Mouse (Mus musculus): ENCODE data around the gene Wwox. TPM values are rescaled to one million over a fixed set of nuclear protein-coding genes. Genes with fewer than 3 reads are reported as not detected.

Gene Wwox
- total RNA-seq, 2 experiments from 2014 or later = 28.8 to 30.2 TPM

DNA sequence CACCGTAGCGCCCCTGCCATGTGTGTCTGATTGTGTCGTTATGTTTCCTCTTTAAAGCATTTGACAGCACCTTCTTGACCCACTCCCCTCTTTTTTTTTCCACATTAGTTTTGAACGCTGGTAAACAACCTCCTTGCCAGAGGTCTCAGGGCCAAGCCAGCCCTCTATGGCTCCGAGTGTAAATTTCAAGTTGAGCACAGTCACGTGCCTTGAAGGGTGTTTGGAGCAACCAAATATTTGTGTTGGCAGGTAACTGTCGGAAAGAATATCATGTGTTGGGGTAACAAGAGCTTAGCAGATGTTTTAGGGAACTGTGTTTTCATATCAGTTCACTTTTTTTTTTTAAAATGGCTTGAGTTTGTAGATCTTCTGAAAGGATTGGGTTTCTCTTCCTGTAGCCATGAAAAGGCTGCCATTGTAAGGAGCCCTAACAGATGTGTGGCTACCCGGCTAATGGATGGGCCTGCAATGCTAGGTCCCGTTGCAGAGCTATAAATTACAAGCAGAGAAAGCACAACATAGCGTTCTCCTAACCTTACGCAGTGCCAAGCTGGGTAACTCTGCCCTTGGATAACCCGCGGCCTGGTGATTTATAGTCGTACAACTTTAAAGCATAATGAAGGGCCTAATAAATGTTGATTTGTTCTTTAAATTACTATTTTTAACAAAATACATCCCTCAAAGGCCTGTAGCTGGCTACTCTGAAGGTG, 277.2 kb downstream of the Wwox start:
- DNase-seq (ENCODE audit: low spot score in 2 of 2) = no peak

GRCm38 (mm10) chr8:114718821-114719220, 279.4 kb downstream of the Wwox start:
- no peak for DNase-seq (ENCODE audit: low spot score in 2 of 2)

- no peak for DNase-seq (ENCODE audit: low spot score in 2 of 2)
Observed at GRCm38 (mm10) chr8:114722611-114723010, 283.2 kb downstream of the Wwox start.

DNA sequence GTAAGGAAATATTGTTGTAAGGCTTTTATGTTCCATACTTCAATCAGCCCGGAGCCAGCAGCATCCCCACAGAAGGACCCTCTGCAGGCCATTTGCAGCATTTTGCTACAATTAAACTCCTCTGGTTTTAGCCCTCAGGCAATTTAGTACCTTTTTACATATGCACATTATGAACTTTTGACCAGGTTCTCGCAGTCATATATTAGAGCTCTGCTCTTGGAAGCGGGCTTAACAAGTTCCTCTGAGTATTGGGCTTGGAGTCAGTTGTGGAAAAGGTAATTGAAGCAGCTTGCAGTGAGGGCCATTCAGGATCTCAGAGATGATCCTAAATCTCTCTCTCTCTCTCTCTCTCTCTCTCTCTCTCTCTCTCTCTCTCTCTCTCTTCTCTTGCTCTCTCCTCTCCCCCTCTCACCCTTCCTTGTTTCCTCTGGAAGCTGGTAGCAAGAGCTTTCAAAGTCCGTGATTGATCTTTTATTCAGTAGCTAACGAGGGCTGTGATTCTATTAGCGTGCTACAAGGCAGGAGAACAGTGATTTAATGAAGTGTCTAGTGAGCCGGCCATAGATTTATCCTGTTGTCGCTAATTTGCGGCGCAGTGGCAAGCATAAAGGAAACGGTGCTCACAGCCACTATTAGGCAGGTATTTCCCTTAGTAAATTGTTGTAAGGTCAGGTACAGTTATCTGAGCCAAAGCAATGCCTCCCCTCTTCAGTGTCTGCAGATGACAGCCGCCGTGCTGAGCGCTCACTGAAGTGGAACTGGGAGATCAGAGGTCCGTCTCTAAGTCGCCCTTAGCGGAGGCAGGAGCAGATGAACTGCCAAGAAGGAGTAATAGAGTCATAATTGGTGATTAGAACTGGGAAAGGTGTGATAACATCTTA, 292.0 kb downstream of the Wwox start:
- DNase-seq (ENCODE audit: low spot score in 2 of 2) = no peak

DNA sequence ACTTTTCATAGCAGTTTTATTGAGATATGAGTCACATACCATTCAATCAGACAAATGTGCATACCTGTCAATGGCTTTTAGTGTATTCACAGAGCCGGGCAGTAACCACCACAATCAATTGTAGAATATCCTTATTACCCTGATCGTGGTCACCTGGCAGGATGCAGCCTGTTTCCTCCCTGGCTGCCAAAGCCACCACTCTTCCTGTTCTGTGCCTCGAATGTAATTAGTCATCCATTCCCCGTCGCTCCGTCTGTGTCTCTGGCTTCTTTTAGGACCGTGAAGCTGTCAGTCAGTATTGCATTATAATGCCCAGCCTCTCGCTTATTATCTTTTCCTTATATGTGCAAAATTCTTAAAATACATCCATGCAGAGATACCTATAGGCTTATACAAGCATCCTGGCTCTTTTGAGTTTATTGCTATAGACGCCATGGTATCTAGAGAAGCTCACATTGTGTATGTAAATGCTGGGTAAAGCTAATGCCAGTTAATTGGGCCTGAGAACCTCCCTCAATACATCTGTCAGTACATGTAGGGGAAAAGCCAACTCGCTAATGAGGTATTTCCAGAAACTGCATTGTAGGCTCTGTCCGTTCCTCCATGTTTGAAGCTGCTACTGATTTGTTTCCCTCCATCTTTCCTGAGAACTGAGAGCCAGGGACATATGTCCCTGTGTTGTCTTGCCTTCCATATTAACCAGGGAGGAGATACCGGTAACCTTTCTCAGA, 303.9 kb downstream of the Wwox start:
- DNase-seq (ENCODE audit: low spot score in 2 of 2) = no peak

DNA sequence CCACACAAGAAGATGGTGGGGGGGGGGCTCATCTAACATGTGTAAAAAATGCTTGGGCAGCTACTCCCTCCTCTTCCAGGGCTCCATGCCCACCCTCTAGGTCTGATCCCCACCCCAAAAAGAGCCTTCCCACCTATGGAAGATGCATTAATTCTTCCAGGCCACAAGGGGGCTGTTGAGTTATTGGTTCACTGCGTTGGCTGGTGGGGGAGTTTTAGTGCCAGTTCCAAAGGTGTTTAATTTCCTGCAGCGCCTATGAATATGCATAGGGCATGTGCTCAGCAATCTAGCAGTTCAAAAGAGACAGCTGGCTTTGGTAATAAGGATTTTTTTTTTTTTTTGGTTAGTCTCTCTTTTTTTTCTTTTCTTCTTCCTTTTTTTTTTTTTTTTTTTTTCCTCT, 306.9 kb downstream of the Wwox start:
- no peak for DNase-seq (ENCODE audit: low spot score in 2 of 2)

DNA sequence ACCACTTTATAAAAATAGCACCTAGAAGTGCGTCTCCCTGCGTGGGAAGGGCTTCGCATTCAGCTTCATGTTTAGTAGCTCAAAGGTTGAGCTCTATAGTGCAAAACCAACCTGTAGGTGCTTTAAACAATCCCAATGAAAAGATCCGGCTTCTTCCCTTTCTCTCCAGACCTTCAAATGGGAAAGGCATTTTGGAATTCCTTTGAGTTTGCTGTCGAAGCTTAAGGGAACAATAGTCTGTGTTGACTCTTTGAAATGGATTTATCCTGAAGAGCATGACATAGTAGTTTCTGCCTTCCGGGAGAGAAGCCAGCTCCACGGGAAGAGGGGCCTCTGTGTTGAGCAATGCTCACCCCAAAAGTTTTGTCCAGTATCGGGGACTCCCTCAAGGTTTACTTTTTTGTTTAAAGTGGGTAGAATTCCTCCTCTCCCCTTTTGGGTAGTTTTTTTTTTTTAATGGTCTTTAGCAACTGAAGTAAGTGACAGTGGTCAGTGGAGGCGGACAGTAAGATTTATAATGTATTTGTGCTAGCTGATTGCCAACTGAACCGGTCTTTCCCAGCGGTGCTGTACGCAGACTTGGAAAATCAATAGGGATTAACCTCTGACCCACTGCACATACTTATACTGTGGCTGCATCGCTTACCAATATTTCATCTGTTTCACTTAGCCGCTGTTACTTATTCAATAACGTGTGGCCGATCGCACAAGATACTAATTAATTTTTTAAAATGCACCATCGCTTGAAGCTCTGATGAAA, 312.1 kb downstream of the Wwox start:
- no peak for DNase-seq (ENCODE audit: low spot score in 2 of 2)

GRCm38 (mm10) chr8:114759621-114760020, 320.2 kb downstream of the Wwox start:
- no peak for DNase-seq (ENCODE audit: low spot score in 2 of 2)

DNA sequence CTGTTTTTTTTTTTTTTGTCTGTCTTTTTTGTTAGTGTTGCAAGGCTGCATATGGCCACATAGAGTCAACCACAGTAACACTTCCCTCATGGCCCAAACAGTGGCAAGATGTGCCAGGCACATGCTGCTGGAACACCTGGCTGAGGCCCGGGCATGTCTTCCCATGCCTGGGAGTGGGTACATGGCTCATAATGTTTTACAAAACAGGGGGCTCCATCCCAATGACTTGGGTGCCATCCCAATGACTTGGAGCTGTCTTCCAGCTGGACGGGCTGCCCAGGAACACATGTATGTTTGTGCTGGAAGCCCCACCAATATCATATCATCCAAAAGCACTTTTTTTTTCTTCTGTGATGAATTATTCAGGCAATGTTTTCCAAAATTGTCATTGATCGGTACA, 329.1 kb downstream of the Wwox start:
- DNase-seq (ENCODE audit: low spot score in 2 of 2) = no peak

DNA sequence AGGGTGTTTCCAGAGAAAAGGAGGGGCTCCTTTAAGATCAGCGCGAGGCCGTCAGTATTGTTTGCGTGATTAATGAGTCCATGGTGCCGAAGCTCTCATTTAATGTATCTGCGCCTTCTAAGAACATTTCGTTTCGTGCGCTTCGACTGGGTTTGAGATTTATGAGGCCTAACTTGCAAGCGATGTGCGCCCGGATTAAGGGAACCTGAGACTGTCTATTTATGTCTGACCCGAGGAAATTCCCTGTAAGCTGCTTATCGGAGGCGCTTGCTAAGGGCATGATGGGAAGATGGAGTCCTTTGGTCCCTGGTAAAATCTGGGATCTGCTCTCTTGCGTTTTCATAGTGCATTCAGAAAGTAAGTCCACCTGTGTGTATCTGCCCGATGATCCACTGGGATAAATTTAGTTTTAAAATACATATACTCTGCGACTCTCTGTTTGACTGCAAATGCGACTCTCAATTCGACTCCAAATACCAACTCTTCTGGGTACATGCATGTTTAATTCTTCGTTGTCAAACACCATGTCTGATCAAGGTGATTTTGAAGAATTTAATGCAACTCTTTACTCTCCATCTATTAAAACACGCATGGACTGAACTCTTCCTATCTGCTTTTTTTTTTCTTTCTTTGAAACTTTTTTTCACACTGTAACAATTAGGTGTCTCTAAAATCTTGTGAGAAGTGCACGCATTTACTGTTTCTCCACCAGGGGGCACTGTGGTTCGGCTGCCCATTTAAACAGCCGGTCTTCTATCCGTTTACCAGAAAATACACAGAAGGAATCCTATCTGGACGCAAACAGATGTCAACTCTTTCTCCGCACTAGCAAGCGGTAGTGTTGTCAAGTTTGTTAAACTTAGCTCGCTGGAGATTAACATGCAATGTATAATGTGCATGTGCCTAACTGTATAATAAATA, 331.7 kb downstream of the Wwox start:
- DNase-seq (ENCODE audit: low spot score in 2 of 2) = peak; percentile 46 to 64

- DNase-seq (ENCODE audit: low spot score in 2 of 2) = no peak
Observed at GRCm38 (mm10) chr8:114772276-114772849, 332.9 kb downstream of the Wwox start.

DNA sequence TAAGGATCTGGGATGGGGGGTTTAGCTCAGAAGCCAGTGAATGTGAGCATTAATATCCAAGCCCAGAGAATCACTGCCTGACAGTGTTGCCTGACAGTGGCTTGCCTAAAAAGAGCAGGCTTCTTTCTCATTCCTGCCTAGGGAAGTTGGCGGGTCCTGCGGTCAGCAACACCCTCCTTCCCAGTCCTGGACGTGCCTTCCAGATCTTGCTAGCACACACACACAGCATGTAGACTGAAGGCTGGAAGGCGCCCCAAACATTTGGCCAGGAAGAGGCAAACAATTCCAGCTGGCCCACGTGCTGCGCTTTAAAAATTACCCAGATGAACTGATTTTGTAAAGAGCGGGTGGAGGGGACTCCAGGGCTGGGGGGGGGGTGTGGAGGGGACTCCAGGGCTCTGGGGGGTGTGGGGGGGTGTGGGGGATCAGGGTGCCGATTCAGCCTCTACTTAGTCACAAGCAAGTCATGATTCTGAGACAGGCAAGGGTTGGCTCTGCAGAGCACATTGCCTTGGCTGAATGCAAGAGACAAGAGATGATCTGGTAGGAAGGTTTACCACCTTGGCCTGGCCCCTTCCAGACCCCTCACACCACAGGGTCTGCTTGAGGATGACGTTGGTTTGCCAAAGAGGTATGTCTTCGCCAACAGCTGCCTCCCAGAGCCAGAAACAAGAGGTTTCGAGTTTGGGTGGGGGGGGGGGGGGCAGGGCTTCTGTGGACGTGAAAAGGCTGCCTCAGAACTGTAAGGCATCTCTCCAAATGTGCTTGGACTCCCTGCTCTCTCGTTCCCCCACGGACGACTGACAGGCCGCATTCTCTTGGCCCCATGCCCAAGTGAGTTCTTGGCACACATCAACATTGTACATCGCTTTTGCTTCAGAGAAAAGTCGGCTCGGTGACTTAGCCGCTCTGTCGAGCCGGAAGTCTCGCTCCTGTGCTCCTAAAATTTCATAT, 334.3 kb downstream of the Wwox start:
- DNase-seq (ENCODE audit: low spot score in 2 of 2) = peak; percentile 27 to 54

GRCm38 (mm10) chr8:114774415-114774775, 334.9 kb downstream of the Wwox start:
- DNase-seq (ENCODE audit: low spot score in 2 of 2) = no peak

GRCm38 (mm10) chr8:114775543-114775942, 336.1 kb downstream of the Wwox start:
- no peak for DNase-seq (ENCODE audit: low spot score in 2 of 2)

GRCm38 (mm10) chr8:114776696-114777095, 337.2 kb downstream of the Wwox start:
- no peak for DNase-seq (ENCODE audit: low spot score in 2 of 2)

DNA sequence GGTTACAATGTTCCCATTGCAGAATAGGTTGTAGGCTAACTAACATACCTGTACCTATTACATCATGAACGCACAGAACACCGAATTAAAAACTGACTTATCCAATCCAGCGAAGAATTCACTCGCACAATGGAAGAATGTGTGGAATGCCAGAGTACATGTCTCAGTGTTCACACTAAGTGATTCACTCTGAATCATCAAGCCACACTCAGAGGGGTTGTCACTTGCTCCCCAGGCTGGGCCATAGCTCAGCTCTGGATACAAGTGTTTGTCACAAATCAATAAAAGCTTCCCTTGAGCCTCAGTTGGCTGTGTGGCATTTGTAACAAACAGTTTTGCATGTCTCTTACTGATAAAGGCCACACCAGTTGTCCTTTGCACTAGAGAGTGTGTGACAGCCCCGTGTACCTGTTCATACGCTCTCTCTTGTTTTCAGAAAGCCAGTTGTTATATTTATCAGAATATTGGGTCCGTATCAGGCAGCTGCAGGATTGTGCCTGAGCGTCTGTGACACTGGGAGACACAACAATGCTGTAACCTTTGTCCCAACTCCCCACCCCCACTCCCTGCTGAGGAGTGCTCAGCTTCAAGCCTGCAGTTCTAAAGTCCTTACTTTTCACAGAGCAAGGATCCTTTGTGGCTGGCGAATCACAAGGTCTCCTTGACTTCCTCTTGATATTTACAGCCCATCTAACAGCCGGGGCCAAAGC, 338.0 kb downstream of the Wwox start:
- DNase-seq (ENCODE audit: low spot score in 2 of 2) = no peak

DNA sequence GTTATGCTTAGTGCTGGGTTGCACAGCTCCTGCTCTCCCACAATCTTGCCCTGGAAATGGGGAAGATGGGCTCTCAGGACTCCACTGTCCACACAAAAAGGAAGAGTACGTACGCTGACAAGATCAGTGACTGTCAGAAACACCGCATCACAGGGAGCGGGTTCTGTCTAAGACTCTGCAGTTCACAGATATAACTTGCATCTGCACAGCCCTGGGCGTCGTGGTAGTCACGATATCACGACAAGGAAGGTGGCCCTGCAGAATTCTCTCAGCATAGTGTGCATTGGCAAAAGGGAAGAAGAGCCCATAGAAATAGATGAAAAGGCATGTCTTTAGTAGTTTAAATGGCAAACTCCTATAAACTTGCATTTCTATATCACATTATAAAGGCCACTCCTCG, 339.5 kb downstream of the Wwox start:
- DNase-seq (ENCODE audit: low spot score in 2 of 2) = no peak

DNA sequence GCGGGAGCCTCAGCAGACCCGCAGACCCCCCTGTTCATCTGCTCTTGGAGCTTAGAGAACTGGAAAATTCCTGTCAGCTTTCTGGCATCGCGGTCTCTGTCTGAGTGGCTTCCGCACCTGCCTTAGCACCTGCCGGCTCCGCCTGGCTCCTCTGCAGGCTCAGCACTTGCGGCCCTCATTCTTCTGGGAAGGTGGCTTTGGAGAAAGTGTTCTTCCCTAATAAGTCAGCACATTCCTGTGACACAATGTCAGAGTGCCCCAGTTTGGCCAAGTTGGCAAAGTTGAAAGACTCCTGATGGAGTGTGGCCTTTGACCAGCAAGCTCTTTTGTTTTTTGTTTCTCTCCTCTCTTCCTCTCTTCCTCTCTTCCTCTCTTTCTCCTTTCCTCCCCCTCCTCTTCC, 343.9 kb downstream of the Wwox start:
- DNase-seq (ENCODE audit: low spot score in 2 of 2) = no peak
